Mouse (Mus musculus): ENCODE data around the gene Ppig. TPM values are rescaled to one million over a fixed set of nuclear protein-coding genes. Genes with fewer than 3 reads are reported as not detected.

The Ppig gene
- total RNA-seq, 1 experiment, result 32.2 TPM

DNA sequence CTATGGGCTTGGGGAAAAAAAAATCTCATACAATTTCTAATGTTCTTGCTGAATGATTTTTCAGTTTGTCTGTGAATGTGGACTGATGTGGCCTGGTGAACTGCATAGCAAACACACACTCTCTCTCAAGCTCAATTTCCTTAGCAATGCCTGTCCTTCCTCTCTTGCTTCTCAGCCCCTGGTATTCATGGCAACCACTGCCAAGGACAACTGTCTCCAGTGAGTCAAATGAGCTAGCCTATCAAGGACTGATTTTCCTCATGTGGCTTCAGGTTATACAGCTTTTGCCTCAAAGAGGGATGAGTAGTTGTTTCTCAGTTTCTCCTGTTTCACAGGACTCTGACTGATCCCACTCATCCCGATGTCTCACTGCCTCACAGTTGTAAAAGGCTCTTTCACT, 3.2 kb upstream of the Ppig start:
- peaks cover 0 to 4% of the 10 kb centered on the region in 2 experiments; a peak in 2 of 4 replicates for H3K4me1 ChIP-seq (ENCODE audit: control insufficient read depth in 2 of 2, insufficient read depth in 2 of 2, low read length in 2 of 2, poor library complexity in 1 of 2)
- TF ChIP-seq MAFK (IDR thresholded peaks at IDR 0.05; ENCODE audit: insufficient read depth, low read depth, low read length) (no peak), HCFC1 (IDR thresholded peaks at IDR 0.05; ENCODE audit: borderline replicate concordance, insufficient read depth, low read length) (no peak), ZC3H11A (IDR thresholded peaks at IDR 0.05; ENCODE audit: borderline replicate concordance, low read depth, low read length) (no peak), ZNF384 (IDR thresholded peaks at IDR 0.05; ENCODE audit: low read depth, low read length) (no peak), CHD2 (IDR thresholded peaks at IDR 0.05; ENCODE audit: low read depth, low read length) (no peak)
- in situ Hi-C loops (cut with MboI; ENCODE audit: low sequenced_read_pairs in 2 of 2, unreplicated experiment in 2 of 2), result no loop called here
- DNase-seq (ENCODE audit: low read depth, low spot score), result no peak
- no peak overlapping the region for H3K9ac ChIP-seq (ENCODE audit: insufficient read depth, low read depth, low read length, poor library complexity, severe bottlenecking)
- no peaks in the 10 kb centered on the region for H3K9me3 ChIP-seq (ENCODE audit: control insufficient read depth, insufficient read depth, low read depth, low read length)
- no peak overlapping the region for H3K4me3 ChIP-seq (ENCODE audit: insufficient read depth in 1 of 2, low read depth in 1 of 2, low read length in 2 of 2, poor library complexity in 1 of 2, severe bottlenecking in 1 of 2)
- H3K36me3 ChIP-seq (ENCODE audit: control insufficient read depth, insufficient read depth, low read length, poor library complexity, severe bottlenecking), result no peaks in the 10 kb centered on the region
- H3K27ac ChIP-seq (ENCODE audit: insufficient read depth, low read depth, low read length, poor library complexity, severe bottlenecking), result no peak overlapping the region

- Histone ChIP-seq H3K36me3 (ENCODE audit: control insufficient read depth, insufficient read depth, low read length, poor library complexity, severe bottlenecking) (no peaks in the 10 kb centered on the region), H3K27ac (ENCODE audit: insufficient read depth, low read depth, low read length, poor library complexity, severe bottlenecking) (peak overlapping the region; percentile 77), H3K4me3 (ENCODE audit: insufficient read depth in 1 of 2, low read depth in 1 of 2, low read length in 2 of 2, poor library complexity in 1 of 2, severe bottlenecking in 1 of 2) (peak overlapping the region; percentile 87 to 94), H3K9ac (ENCODE audit: insufficient read depth, low read depth, low read length, poor library complexity, severe bottlenecking) (peak overlapping the region; percentile 93), H3K9me3 (ENCODE audit: control insufficient read depth, insufficient read depth, low read depth, low read length) (no peaks in the 10 kb centered on the region), H3K4me1 (ENCODE audit: control insufficient read depth in 2 of 2, insufficient read depth in 2 of 2, low read length in 2 of 2, poor library complexity in 1 of 2) (peaks cover 0 to 4% of the 10 kb centered on the region in 2 experiments; a peak in 2 of 4 replicates)
- in situ Hi-C loops (cut with MboI; ENCODE audit: low sequenced_read_pairs in 2 of 2, unreplicated experiment in 2 of 2), result no loop called here
- TF ChIP-seq ZC3H11A (IDR thresholded peaks at IDR 0.05; ENCODE audit: borderline replicate concordance, low read depth, low read length) (no peak), MAFK (IDR thresholded peaks at IDR 0.05; ENCODE audit: insufficient read depth, low read depth, low read length) (peak; percentile 84), HCFC1 (IDR thresholded peaks at IDR 0.05; ENCODE audit: borderline replicate concordance, insufficient read depth, low read length) (peak; percentile 82)
- peak; percentile 94 for DNase-seq (ENCODE audit: low read depth, low spot score)
These were observed 539 bp downstream of the Ppig start for GRCm38 (mm10) chr2:69722650-69723518.

DNA sequence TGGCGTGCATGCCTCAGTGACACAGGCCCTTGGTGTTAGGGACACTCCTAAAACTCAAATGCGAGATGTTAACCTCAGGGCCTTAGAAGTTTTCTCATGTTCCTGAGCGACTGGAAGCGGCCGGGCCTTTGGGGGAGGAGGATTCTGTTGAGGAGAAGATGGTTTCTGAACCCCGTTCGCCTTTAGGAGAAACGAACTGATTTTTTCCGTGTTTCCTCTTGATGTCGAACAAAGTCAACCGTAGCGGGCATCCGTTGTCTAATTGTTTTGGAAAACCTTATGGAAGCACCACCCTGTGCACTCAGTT, 1.1 kb downstream of the Ppig start:
- no peak for DNase-seq (ENCODE audit: low read depth, low spot score)
- H3K9ac ChIP-seq (ENCODE audit: insufficient read depth, low read depth, low read length, poor library complexity, severe bottlenecking), result peak overlapping the region; percentile 93
- in situ Hi-C loops (cut with MboI; ENCODE audit: low sequenced_read_pairs in 2 of 2, unreplicated experiment in 2 of 2), result no loop called here

GRCm38 (mm10) chr2:69745091-69745490, 22.7 kb downstream of the Ppig start:
- in situ Hi-C loops (cut with MboI; ENCODE audit: low sequenced_read_pairs in 2 of 2, unreplicated experiment in 2 of 2), result no loop called here

More for the DNA sequence above, 1.1 kb downstream of the Ppig start:
- H3K4me1 ChIP-seq (ENCODE audit: control insufficient read depth in 2 of 2, insufficient read depth in 2 of 2, low read length in 2 of 2, poor library complexity in 1 of 2), result peaks cover 0 to 4% of the 10 kb centered on the region in 2 experiments; a peak in 2 of 4 replicates
- H3K36me3 ChIP-seq (ENCODE audit: control insufficient read depth, insufficient read depth, low read length, poor library complexity, severe bottlenecking), result no peaks in the 10 kb centered on the region
- H3K27ac ChIP-seq (ENCODE audit: insufficient read depth, low read depth, low read length, poor library complexity, severe bottlenecking), result no peak overlapping the region; the same call in 1 of the 2 replicates
- TF ChIP-seq ZNF384 (IDR thresholded peaks at IDR 0.05; ENCODE audit: low read depth, low read length) (no peak), MAFK (IDR thresholded peaks at IDR 0.05; ENCODE audit: insufficient read depth, low read depth, low read length) (no peak), HCFC1 (IDR thresholded peaks at IDR 0.05; ENCODE audit: borderline replicate concordance, insufficient read depth, low read length) (no peak), CHD2 (IDR thresholded peaks at IDR 0.05; ENCODE audit: low read depth, low read length) (no peak), ZC3H11A (IDR thresholded peaks at IDR 0.05; ENCODE audit: borderline replicate concordance, low read depth, low read length) (no peak)
- no peaks in the 10 kb centered on the region for H3K9me3 ChIP-seq (ENCODE audit: control insufficient read depth, insufficient read depth, low read depth, low read length)
- H3K4me3 ChIP-seq (ENCODE audit: insufficient read depth in 1 of 2, low read depth in 1 of 2, low read length in 2 of 2, poor library complexity in 1 of 2, severe bottlenecking in 1 of 2), result peak overlapping the region; percentile 87 to 94

More at GRCm38 (mm10) chr2:69745091-69745490, 22.7 kb downstream of the Ppig start:
- Histone ChIP-seq H3K9ac (ENCODE audit: insufficient read depth, low read depth, low read length, poor library complexity, severe bottlenecking) (no peak overlapping the region), H3K4me1 (ENCODE audit: control insufficient read depth in 2 of 2, insufficient read depth in 2 of 2, low read length in 2 of 2, poor library complexity in 1 of 2) (no peaks in the 10 kb centered on the region), H3K4me3 (ENCODE audit: insufficient read depth in 1 of 2, low read depth in 1 of 2, low read length in 2 of 2, poor library complexity in 1 of 2, severe bottlenecking in 1 of 2) (no peak overlapping the region), H3K9me3 (ENCODE audit: control insufficient read depth, insufficient read depth, low read depth, low read length) (no peaks in the 10 kb centered on the region), H3K36me3 (ENCODE audit: control insufficient read depth, insufficient read depth, low read length, poor library complexity, severe bottlenecking) (peaks cover 9% of the 10 kb centered on the region; the same call in 1 of the 2 replicates), H3K27ac (ENCODE audit: insufficient read depth, low read depth, low read length, poor library complexity, severe bottlenecking) (no peak overlapping the region)
- TF ChIP-seq ZC3H11A (IDR thresholded peaks at IDR 0.05; ENCODE audit: borderline replicate concordance, low read depth, low read length) (no peak), CHD2 (IDR thresholded peaks at IDR 0.05; ENCODE audit: low read depth, low read length) (no peak), HCFC1 (IDR thresholded peaks at IDR 0.05; ENCODE audit: borderline replicate concordance, insufficient read depth, low read length) (no peak), ZNF384 (IDR thresholded peaks at IDR 0.05; ENCODE audit: low read depth, low read length) (no peak), MAFK (IDR thresholded peaks at IDR 0.05; ENCODE audit: insufficient read depth, low read depth, low read length) (no peak)
- DNase-seq (ENCODE audit: low read depth, low spot score), result no peak
